ENCODE assay signal across 13 mouse cellular contexts in genomic region chr4:57688131-57688530, GRCm38 (mm10).
"Had no signal": no experiment of that assay in that cellular context is flagged by ENCODE, and none has a peak within 500 bp of the region (broad histone marks: within the 10 kb centered on the region; RNA-seq: fewer than 3 reads in every experiment).

No protein-coding gene starts in this region.

- H3K36me3 ChIP-seq: liver, embryonic 12.5 days; midbrain, embryonic 15.5 days; neural tube, embryonic 12.5 days had no signal

- ATAC-seq: liver, embryonic 12.5 days; midbrain, embryonic 15.5 days had no signal

- H3K9me3 ChIP-seq: liver, embryonic 12.5 days; megakaryocyte, embryonic 14.5 days; midbrain, embryonic 15.5 days; neural tube, embryonic 12.5 days had no signal

- H3K9ac ChIP-seq: liver, embryonic 12.5 days; midbrain, embryonic 15.5 days; neural tube, embryonic 12.5 days had no signal

- H3K4me1 ChIP-seq: liver, embryonic 12.5 days; megakaryocyte, embryonic 14.5 days; neural tube, embryonic 12.5 days had no signal

- H3K4me3 ChIP-seq: liver, embryonic 12.5 days; megakaryocyte, embryonic 14.5 days; midbrain, embryonic 15.5 days; neural tube, embryonic 12.5 days had no signal

- DNase-seq: kidney, adult 8-10 months; kidney, postnatal 25 days; layer of hippocampus, adult 9-11 months; layer of hippocampus, postnatal 36 days; left cerebral cortex, postnatal 4 days; lung, postnatal 4 days; thymus, postnatal 4 days had no signal

- H3K27ac ChIP-seq: liver, embryonic 12.5 days; midbrain, embryonic 15.5 days; neural tube, embryonic 12.5 days; stomach, postnatal 0 days had no signal

- H3K27me3 ChIP-seq: liver, embryonic 12.5 days; midbrain, embryonic 15.5 days; neural tube, embryonic 12.5 days had no signal

- H3K4me2 ChIP-seq: liver, embryonic 12.5 days; midbrain, embryonic 11.5 days; midbrain, embryonic 15.5 days; neural tube, embryonic 12.5 days had no signal
